Mouse (Mus musculus) testis, adult 2 months (tissue): ENCODE data around the gene Sart3.

Experiments
- CTCF ChIP-seq: fragments of 200-500 bp; IDR thresholded peaks from 2 replicates; pipeline ENCODE4 v1.5.1; 2012; ENCODE audit warnings: low read depth, mild to moderate bottlenecking, inconsistent platforms, low read length, moderate library complexity; ENCODE audit not compliant: control insufficient read depth, insufficient read depth, insufficient replicate concordance
- POLR2A ChIP-seq: fragments of 200-500 bp; IDR thresholded peaks from 2 replicates; pipeline ENCODE4 v1.6.1; 2012; ENCODE audit warnings: low read depth, mild to moderate bottlenecking, inconsistent platforms, low read length, moderate library complexity; ENCODE audit not compliant: control insufficient read depth

GRCm38 (mm10) chr5:113776128-113776895 lies 4.0 kb upstream of the Sart3 start:
- TF ChIP-seq CTCF (no peak), POLR2A (no peak)
